ENCODE assay signal across 9 mouse cellular contexts in the genomic region with DNA sequence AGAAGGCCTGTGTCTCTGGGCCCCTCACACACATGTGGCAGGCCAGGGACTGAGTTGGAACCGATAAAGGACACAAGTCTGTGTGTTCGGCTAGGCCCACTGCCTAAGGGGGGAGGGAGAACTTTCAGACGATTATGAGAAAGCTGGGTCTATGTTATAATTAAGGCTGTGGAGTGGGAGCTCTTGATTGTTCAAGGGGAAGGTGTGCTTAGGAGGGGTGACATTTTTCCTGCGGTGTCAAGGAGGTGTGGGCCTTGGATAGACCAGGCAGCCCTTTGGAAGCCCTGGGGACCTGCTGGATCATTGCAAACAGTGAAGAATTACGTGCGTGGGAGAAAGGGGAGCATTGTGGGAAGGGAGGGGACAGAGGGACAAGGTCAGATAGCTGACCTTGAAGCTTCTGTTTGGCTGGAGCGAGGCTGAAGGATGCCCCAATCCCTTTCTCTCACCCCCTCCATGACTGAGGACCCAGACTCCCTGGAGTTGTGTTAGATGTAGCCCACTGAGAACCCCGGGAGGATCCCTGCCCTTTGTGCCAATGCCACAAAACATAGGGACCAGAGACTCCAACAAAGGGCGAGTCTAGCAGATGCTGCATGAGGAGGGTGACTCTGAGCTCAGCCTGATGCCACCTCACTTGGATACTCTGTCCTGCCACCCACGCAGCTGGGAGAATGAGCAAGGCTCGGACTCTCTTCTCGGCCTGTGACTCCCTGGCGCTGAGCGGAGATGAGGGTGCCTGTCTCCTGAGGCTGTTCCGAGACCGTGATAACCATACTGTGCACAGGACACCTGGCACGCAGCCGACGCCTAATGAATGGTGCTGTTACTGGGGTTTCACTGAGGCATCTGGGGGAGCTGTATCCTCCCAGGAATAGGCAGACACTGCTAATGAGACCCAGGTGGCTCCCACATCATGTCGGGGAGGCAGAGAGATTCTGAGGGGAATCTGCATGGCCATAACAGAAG. TPM values are rescaled to one million over a fixed set of nuclear protein-coding genes. Genes with fewer than 3 reads are reported as not detected.
DNase-seq lines count a peak whose midpoint lies in the region; ATAC-seq and TF ChIP-seq lines count a peak whose summit lies in the region.
"Had no signal": no experiment of that assay in that cellular context is flagged by ENCODE, and none has a peak within 500 bp of the region (broad histone marks: within the 10 kb centered on the region; RNA-seq: fewer than 3 reads in every experiment).

No protein-coding gene starts in this region.

- no peak for DNase-seq in liver, embryonic 11.5 days (ENCODE audit: low spot score)
- peak; percentile 39 for DNase-seq in limb, embryonic 14.5 days (ENCODE audit: low spot score)
- no peak for DNase-seq in urinary bladder, adult 18-20 months (ENCODE audit: low spot score in 2 of 2)
- no peak for DNase-seq in gastrocnemius, postnatal 25 days
- no peak for DNase-seq in yolk sac, embryonic 10.5 days (ENCODE audit: low spot score)

- H3K9me3 ChIP-seq in liver, embryonic 11.5 days (ENCODE audit: control insufficient read depth, low read length): no peaks in the 10 kb centered on the region
- no peaks in the 10 kb centered on the region for H3K9me3 ChIP-seq in liver, embryonic 12.5 days (replicated peaks)
- H3K9me3 ChIP-seq in hindbrain, embryonic 15.5 days: no peaks in the 10 kb centered on the region
- H3K9me3 ChIP-seq in limb, embryonic 14.5 days (ENCODE audit: control insufficient read depth, low read length): no peaks in the 10 kb centered on the region

- no peak overlapping the region for H3K4me3 ChIP-seq in liver, embryonic 11.5 days (ENCODE audit: low read depth, low read length)
- H3K4me3 ChIP-seq in liver, embryonic 12.5 days: no peak overlapping the region
- no peak overlapping the region for H3K4me3 ChIP-seq in cortical plate, adult 2 months (ENCODE audit: insufficient read depth, low read length)
- no peak overlapping the region for H3K4me3 ChIP-seq in hindbrain, embryonic 15.5 days
- no peak overlapping the region for H3K4me3 ChIP-seq in limb, embryonic 14.5 days (replicated peaks; ENCODE audit: low read length)
- H3K4me3 ChIP-seq: myocyte had no signal

- peaks cover 3% of the 10 kb centered on the region; the same call in 1 of the 2 replicates for H3K27me3 ChIP-seq in liver, embryonic 11.5 days (replicated peaks; ENCODE audit: control insufficient read depth, insufficient read depth, low read length)
- H3K27me3 ChIP-seq in liver, embryonic 12.5 days (replicated peaks): peaks cover 25% of the 10 kb centered on the region; the same call in 1 of the 2 replicates
- no peaks in the 10 kb centered on the region for H3K27me3 ChIP-seq in hindbrain, embryonic 15.5 days
- no peaks in the 10 kb centered on the region for H3K27me3 ChIP-seq in limb, embryonic 14.5 days (ENCODE audit: control insufficient read depth, insufficient read depth, low read length)

- no peak for ATAC-seq in liver, embryonic 11.5 days (replicated peaks; ENCODE audit: low FRiP score)
- ATAC-seq in liver, embryonic 12.5 days: no peak
- ATAC-seq in hindbrain, embryonic 15.5 days (ENCODE audit: low FRiP score, low read depth): no peak
- ATAC-seq in limb, embryonic 14.5 days (ENCODE audit: low FRiP score, low read depth): 0 out of 2 replicates have a peak, but pooled peaks have one; percentile 1

- TF ChIP-seq CTCF in cortical plate, adult 2 months (IDR thresholded peaks at IDR 0.05; ENCODE audit: extremely low read depth, insufficient read depth, low read length): no peak

- peak overlapping the region; percentile 16; the same call in 1 of the 2 replicates for H3K27ac ChIP-seq in liver, embryonic 11.5 days (ENCODE audit: low read depth, low read length)
- no peak overlapping the region for H3K27ac ChIP-seq in liver, embryonic 12.5 days
- H3K27ac ChIP-seq in cortical plate, adult 2 months (ENCODE audit: insufficient read depth, low read length): peak overlapping the region; percentile 82
- peak overlapping the region; percentile 43 for H3K27ac ChIP-seq in hindbrain, embryonic 15.5 days (replicated peaks)
- H3K27ac ChIP-seq in limb, embryonic 14.5 days (replicated peaks; ENCODE audit: low read depth, low read length): 0 out of 2 replicates have a peak overlapping the region, but pooled peaks have one; percentile 67

- no peaks in the 10 kb centered on the region for H3K36me3 ChIP-seq in liver, embryonic 11.5 days (ENCODE audit: control insufficient read depth, insufficient read depth, low read length)
- no peaks in the 10 kb centered on the region for H3K36me3 ChIP-seq in liver, embryonic 12.5 days
- no peaks in the 10 kb centered on the region for H3K36me3 ChIP-seq in hindbrain, embryonic 15.5 days
- no peaks in the 10 kb centered on the region for H3K36me3 ChIP-seq in limb, embryonic 14.5 days (ENCODE audit: control insufficient read depth, insufficient read depth, low read length)

- H3K4me2 ChIP-seq in liver, embryonic 11.5 days: no peak overlapping the region
- no peak overlapping the region for H3K4me2 ChIP-seq in liver, embryonic 12.5 days
- no peak overlapping the region for H3K4me2 ChIP-seq in hindbrain, embryonic 15.5 days
- H3K4me2 ChIP-seq in limb, embryonic 14.5 days (replicated peaks; ENCODE audit: low read depth, low read length, severe bottlenecking): 0 out of 2 replicates have a peak overlapping the region, but pooled peaks have one; percentile 13

- peaks cover 22% of the 10 kb centered on the region for H3K4me1 ChIP-seq in liver, embryonic 11.5 days (replicated peaks; ENCODE audit: control insufficient read depth, insufficient read depth, low read length)
- H3K4me1 ChIP-seq in liver, embryonic 12.5 days: peaks cover 54% of the 10 kb centered on the region
- H3K4me1 ChIP-seq in cortical plate, adult 2 months (ENCODE audit: control insufficient read depth, insufficient read depth, low read length): peaks cover 14% of the 10 kb centered on the region
- H3K4me1 ChIP-seq in hindbrain, embryonic 15.5 days (replicated peaks): peaks cover 34% of the 10 kb centered on the region
- H3K4me1 ChIP-seq in limb, embryonic 14.5 days (ENCODE audit: control insufficient read depth, insufficient read depth, low read length): peaks cover 29% of the 10 kb centered on the region

- WGBS in liver, embryonic 11.5 days: 67% methylated on average over 20 of the region's 20 CpGs
- WGBS in liver, embryonic 12.5 days (ENCODE audit: insufficient replicate concordance): 65% methylated on average over 20 of the region's 20 CpGs
- WGBS in hindbrain, embryonic 15.5 days: 45% methylated on average over 20 of the region's 20 CpGs
- WGBS in limb, embryonic 14.5 days: 43% methylated on average over 20 of the region's 20 CpGs

- no peak overlapping the region for H3K9ac ChIP-seq in liver, embryonic 11.5 days (ENCODE audit: low read depth, low read length)
- no peak overlapping the region for H3K9ac ChIP-seq in liver, embryonic 12.5 days
- no peak overlapping the region for H3K9ac ChIP-seq in hindbrain, embryonic 15.5 days
- H3K9ac ChIP-seq in limb, embryonic 14.5 days (ENCODE audit: low read depth, low read length, severe bottlenecking): no peak overlapping the region

- no peak for TF ChIP-seq POLR2A in cortical plate, adult 2 months (IDR thresholded peaks at IDR 0.05; ENCODE audit: extremely low read depth, insufficient read depth, low read length)
- no peak for TF ChIP-seq POLR2A in limb, embryonic 14.5 days (IDR thresholded peaks at IDR 0.05; ENCODE audit: borderline replicate concordance, extremely low read depth, insufficient read depth, insufficient read length)

RNA-seq across cellular contexts. Expression of a gene that starts 26.4 kb away (rescaled TPM):
- polyA plus RNA-seq in liver, embryonic 11.5 days (2014; fragmentation: Nextera tagmentation; extraction: Ambion mirVana): 0.19 and 0.22 TPM in 2 replicates
- polyA plus RNA-seq in liver, embryonic 12.5 days (2016; fragmentation: Nextera tagmentation; extraction: Ambion mirVana): 0.08 and 0.23 TPM in 2 replicates
- 162 and 172 TPM in 2 replicates for polyA plus RNA-seq in cortical plate, adult 2 months (2012; rRNA removed)
- 42.2 and 48.7 TPM in 2 replicates for polyA plus RNA-seq in hindbrain, embryonic 15.5 days (2015; fragmentation: Nextera tagmentation; extraction: Ambion mirVana)
- polyA plus RNA-seq in limb, embryonic 14.5 days (2012; rRNA removed): 0.21 and 0.27 TPM in 2 replicates
- 0.10 and 0.21 TPM in 2 replicates for polyA plus RNA-seq in limb, embryonic 14.5 days (2014; fragmentation: Nextera tagmentation; extraction: Ambion mirVana)
- total RNA-seq in gastrocnemius, postnatal 25 days (2021): under 1 TPM; 0.13 to 0.20 TPM

RNA-seq across cellular contexts. Expression of a gene that starts 27.0 kb away (rescaled TPM):
- polyA plus RNA-seq in liver, embryonic 11.5 days (2014; fragmentation: Nextera tagmentation; extraction: Ambion mirVana): 10.5 and 12.1 TPM in 2 replicates
- polyA plus RNA-seq in liver, embryonic 12.5 days (2016; fragmentation: Nextera tagmentation; extraction: Ambion mirVana): 7.9 TPM in 2 replicates
- 5.1 and 5.3 TPM in 2 replicates for polyA plus RNA-seq in cortical plate, adult 2 months (2012; rRNA removed)
- polyA plus RNA-seq in hindbrain, embryonic 15.5 days (2015; fragmentation: Nextera tagmentation; extraction: Ambion mirVana): 16.4 and 17.7 TPM in 2 replicates
- polyA plus RNA-seq in limb, embryonic 14.5 days (2012; rRNA removed): 9.0 and 9.2 TPM in 2 replicates
- polyA plus RNA-seq in limb, embryonic 14.5 days (2014; fragmentation: Nextera tagmentation; extraction: Ambion mirVana): 13.6 and 14.5 TPM in 2 replicates
- 1 to 10 TPM; 3.0 to 4.1 TPM for total RNA-seq in gastrocnemius, postnatal 25 days (2021)

RNA-seq across cellular contexts. Expression of a gene that starts 44.0 kb away (rescaled TPM):
- 5.6 and 6.0 TPM in 2 replicates for polyA plus RNA-seq in liver, embryonic 11.5 days (2014; fragmentation: Nextera tagmentation; extraction: Ambion mirVana)
- 2.3 and 2.6 TPM in 2 replicates for polyA plus RNA-seq in liver, embryonic 12.5 days (2016; fragmentation: Nextera tagmentation; extraction: Ambion mirVana)
- polyA plus RNA-seq in cortical plate, adult 2 months (2012; rRNA removed): 11.9 TPM in 2 replicates
- 14.7 and 17.1 TPM in 2 replicates for polyA plus RNA-seq in hindbrain, embryonic 15.5 days (2015; fragmentation: Nextera tagmentation; extraction: Ambion mirVana)
- 24.4 and 32.4 TPM in 2 replicates for polyA plus RNA-seq in limb, embryonic 14.5 days (2012; rRNA removed)
- 14.1 and 19.3 TPM in 2 replicates for polyA plus RNA-seq in limb, embryonic 14.5 days (2014; fragmentation: Nextera tagmentation; extraction: Ambion mirVana)
- total RNA-seq in gastrocnemius, postnatal 25 days (2021): 1 to 10 TPM; 3.1 to 4.8 TPM

Comparison
In these comparisons a context has a peak if more than half of its experiments do, and no peak if none do; other contexts are left out.
1. RNA of a gene that starts 26.4 kb away (polyA plus RNA-seq): 162 to 172 TPM in cortical plate, adult 2 months and 42.2 to 48.7 TPM in hindbrain, embryonic 15.5 days; 0.19 to 0.22 TPM in liver, embryonic 11.5 days, 0.10 to 0.27 TPM in limb, embryonic 14.5 days and 0.08 to 0.23 TPM in liver, embryonic 12.5 days; every median in the first group is over 10 times any median in the second.